Mouse (Mus musculus) small intestine, adult 2 months (tissue): ENCODE data around the gene Crym. TPM values are rescaled to one million over a fixed set of nuclear protein-coding genes. Genes with fewer than 3 reads are reported as not detected.

Experiments used
- H3K27ac ChIP-seq: fragments of 200-500 bp; 2 replicates; pipeline ENCODE4 v1.5.1; 2012; ENCODE audit warnings: low read depth, low read length, control low read depth, inconsistent platforms; ENCODE audit not compliant: insufficient read depth
- H3K27me3 ChIP-seq: fragments of 200-500 bp; 2 replicates; pipeline ENCODE4 v1.6.1; 2012; ENCODE audit warnings: mild to moderate bottlenecking, moderate library complexity, low read length, inconsistent platforms; ENCODE audit not compliant: control insufficient read depth, insufficient read depth
- H3K36me3 ChIP-seq: fragments of 200-500 bp; 2 replicates; pipeline ENCODE4 v1.6.1; 2012; ENCODE audit warnings: mild to moderate bottlenecking, low read length, control low read depth, inconsistent platforms; ENCODE audit not compliant: control insufficient read depth, insufficient read depth
- H3K4me1 ChIP-seq: fragments of 200-500 bp; 2 replicates; pipeline ENCODE4 v1.6.1; 2012; ENCODE audit warnings: low read length, inconsistent platforms, mixed read lengths; ENCODE audit not compliant: control insufficient read depth, insufficient read depth, insufficient read length
- H3K4me3 ChIP-seq: fragments of 200-500 bp; 2 replicates; pipeline ENCODE4 v1.5.1; 2012; ENCODE audit warnings: low read depth, mild to moderate bottlenecking, control low read depth, inconsistent platforms, low read length, moderate library complexity
- CTCF ChIP-seq: fragments of 200-500 bp; IDR thresholded peaks from 2 replicates; pipeline ENCODE4 v1.5.1; 2012; ENCODE audit warnings: low read depth, mild to moderate bottlenecking, control low read depth, inconsistent platforms, low read length, moderate library complexity, mixed read lengths; ENCODE audit not compliant: insufficient replicate concordance, insufficient read length; ENCODE audit errors: extremely low read depth
- POLR2A ChIP-seq: fragments of 200-500 bp; IDR thresholded peaks from 2 replicates; pipeline ENCODE4 v1.6.1; 2012; ENCODE audit warnings: low read depth, mild to moderate bottlenecking, control low read depth, inconsistent platforms, low read length, moderate library complexity
- WGBS: fragments of 180-500 bp; shearing (Covaris S2); methylation state at CpG from one replicate; pipeline ENCODE4 v1.1.7; 2018; 5-methylcytosine and 5-hydroxymethylcytosine counted together
- polyA plus RNA-seq: library from polyadenylated mRNA; depleted of rRNA; stranded (reverse); fragments of >200 nt; gene quantifications from 2 replicates; pipeline ENCODE4 v1.2.3, GENCODE M21; 2012; rRNA removed

Gene Crym
- polyA plus RNA-seq, 1 experiment = 1.7 TPM

- no peak for TF ChIP-seq CTCF
- TF ChIP-seq POLR2A = no peak; the same call in 1 of the 2 replicates
- H3K4me3 ChIP-seq = no peak overlapping the region
- H3K27me3 ChIP-seq = no peaks in the 10 kb centered on the region
- 18% methylated on average over 4 of the region's 4 CpGs for WGBS
- H3K36me3 ChIP-seq = no peaks in the 10 kb centered on the region
- peak overlapping the region; percentile 82 for H3K27ac ChIP-seq
- peaks cover 21% of the 10 kb centered on the region; the same call in 1 of the 2 replicates for H3K4me1 ChIP-seq
These were observed 43.7 kb downstream of the Crym start for GRCm38 (mm10) chr7:120158121-120158613.

GRCm38 (mm10) chr7:120157575-120158061 is 44.3 kb downstream of the Crym start:
- H3K4me1 ChIP-seq = peaks cover 21% of the 10 kb centered on the region; the same call in 1 of the 2 replicates
- no peaks in the 10 kb centered on the region for H3K36me3 ChIP-seq
- H3K27ac ChIP-seq = peak overlapping the region; percentile 82
- 38% methylated on average over 5 of the region's 5 CpGs for WGBS
- no peaks in the 10 kb centered on the region for H3K27me3 ChIP-seq
- H3K4me3 ChIP-seq = no peak overlapping the region
- TF ChIP-seq POLR2A (no peak), CTCF (no peak)

GRCm38 (mm10) chr7:120156841-120157409 is 45.0 kb downstream of the Crym start:
- H3K27ac ChIP-seq = no peak overlapping the region
- 64% methylated on average over 2 of the region's 2 CpGs for WGBS
- TF ChIP-seq CTCF = no peak
- TF ChIP-seq POLR2A = no peak

GRCm38 (mm10) chr7:120150898-120151297 is 51.0 kb downstream of the Crym start:
- Histone ChIP-seq H3K27ac (peak overlapping the region; percentile 69; the same call in 1 of the 2 replicates), H3K4me1 (peaks cover 29% of the 10 kb centered on the region; the same call in 1 of the 2 replicates), H3K27me3 (no peaks in the 10 kb centered on the region), H3K36me3 (no peaks in the 10 kb centered on the region), H3K4me3 (no peak overlapping the region)
- WGBS = 70% methylated on average over 2 of the region's 2 CpGs
- TF ChIP-seq POLR2A (no peak), CTCF (no peak)

More at GRCm38 (mm10) chr7:120156841-120157409, 45.0 kb downstream of the Crym start:
- Histone ChIP-seq H3K27me3 (no peaks in the 10 kb centered on the region), H3K36me3 (no peaks in the 10 kb centered on the region), H3K4me1 (peaks cover 24% of the 10 kb centered on the region; the same call in 1 of the 2 replicates), H3K4me3 (no peak overlapping the region)

GRCm38 (mm10) chr7:120150257-120150656 is 51.7 kb downstream of the Crym start:
- Histone ChIP-seq H3K27me3 (no peaks in the 10 kb centered on the region), H3K27ac (peak overlapping the region; percentile 96), H3K4me1 (peaks cover 29% of the 10 kb centered on the region; the same call in 1 of the 2 replicates), H3K36me3 (no peaks in the 10 kb centered on the region), H3K4me3 (no peak overlapping the region)
- 15% methylated on average over 3 of the region's 3 CpGs for whole genome bisulfite sequencing
- TF ChIP-seq CTCF (no peak), POLR2A (no peak)

GRCm38 (mm10) chr7:120145191-120145590 is 56.7 kb downstream of the Crym start, which contains the start of gene Zp2:
Gene Zp2, minus strand, starts transcription at chr7:120145291.
- H3K27ac ChIP-seq = no peak within 1 kb of the TSS
- TF ChIP-seq POLR2A (no peak), CTCF (no peak)
- peaks cover 11% of the 10 kb centered on the region; the same call in 1 of the 2 replicates for H3K4me1 ChIP-seq
- H3K36me3 ChIP-seq = no peaks in the 10 kb centered on the region
- H3K27me3 ChIP-seq = no peaks in the 10 kb centered on the region
- WGBS = 85% methylated on average over 9 of the region's 9 CpGs
- H3K4me3 ChIP-seq = no peak within 1 kb of the TSS

GRCm38 (mm10) chr7:120142743-120143142 is 59.2 kb downstream of the Crym start:
- no peak for TF ChIP-seq POLR2A
- no peak for TF ChIP-seq CTCF
- Histone ChIP-seq H3K27ac (no peak overlapping the region), H3K4me3 (no peak overlapping the region), H3K36me3 (no peaks in the 10 kb centered on the region), H3K4me1 (peaks cover 5% of the 10 kb centered on the region; the same call in 1 of the 2 replicates), H3K27me3 (no peaks in the 10 kb centered on the region)
- WGBS = 66% methylated on average over 1 of the region's 1 CpGs

Other genes with a start within 250 kb of the Crym start
- not detected in 2 replicates for gene Dnah3, start 106.8 kb downstream of the Crym start, polyA plus RNA-seq
- 6.8 and 14.2 TPM in 2 replicates for gene Tmem159, start 99.8 kb downstream of the Crym start, polyA plus RNA-seq
- 0.04 and 0.05 TPM in 2 replicates for gene Zp2, start 56.8 kb downstream of the Crym start, polyA plus RNA-seq
- gene Anks4b, start 28.3 kb downstream of the Crym start, polyA plus RNA-seq = 7.3 and 20.9 TPM in 2 replicates
- gene Abca14, start 1.9 kb upstream of the Crym start, polyA plus RNA-seq = 0.03 and 0.20 TPM in 2 replicates
- gene Abca15, start 126.6 kb upstream of the Crym start, polyA plus RNA-seq = not detected in 2 replicates
- gene Abca16, start 207.5 kb upstream of the Crym start, polyA plus RNA-seq = not detected in 2 replicates